Mouse (Mus musculus): Measurements from ENCODE around the gene Cracr2b.
A peak's percentile ranks its signal among the peaks of the same experiment; 100 is the strongest.

The Cracr2b gene

GRCm38 (mm10) chr7:141455610-141456314 lies 5.1 kb upstream of the Cracr2b start:
- peak; percentile 66 for DNase-seq

- no peak for DNase-seq
Measured at GRCm38 (mm10) chr7:141456739-141457138, 4.2 kb upstream of the Cracr2b start.

GRCm38 (mm10) chr7:141457236-141457635 lies 3.7 kb upstream of the Cracr2b start:
- no peak for DNase-seq

- peak; percentile 62 for DNase-seq
Measured at GRCm38 (mm10) chr7:141457986-141458660, 2.8 kb upstream of the Cracr2b start.

- peak; percentile 51 for DNase-seq
Measured at GRCm38 (mm10) chr7:141458661-141459060, 2.2 kb upstream of the Cracr2b start.

GRCm38 (mm10) chr7:141459301-141459711 lies 1.6 kb upstream of the Cracr2b start:
- peak; percentile 83 for DNase-seq

GRCm38 (mm10) chr7:141460001-141460390 lies 898 bp upstream of the Cracr2b start:
- DNase-seq, result no peak

GRCm38 (mm10) chr7:141461521-141462332 lies 833 bp downstream of the Cracr2b start:
- no peak for DNase-seq

GRCm38 (mm10) chr7:141462333-141462821 lies 1.5 kb downstream of the Cracr2b start:
- no peak for DNase-seq

GRCm38 (mm10) chr7:141463824-141464602 lies 3.1 kb downstream of the Cracr2b start:
- no peak for DNase-seq

GRCm38 (mm10) chr7:141464603-141465201 lies 3.8 kb downstream of the Cracr2b start:
- no peak for DNase-seq

GRCm38 (mm10) chr7:141465388-141466044 lies 4.6 kb downstream of the Cracr2b start:
- DNase-seq, result no peak

- DNase-seq, result no peak
Measured at GRCm38 (mm10) chr7:141466045-141466394, 5.1 kb downstream of the Cracr2b start.

- no peak for DNase-seq
Measured at GRCm38 (mm10) chr7:141466607-141467148, 5.8 kb downstream of the Cracr2b start.

- DNase-seq, result peak; percentile 74
Measured at GRCm38 (mm10) chr7:141467230-141468030, 6.5 kb downstream of the Cracr2b start, which contains the start of gene Cd151. TSS of gene Cd151 (plus strand) at chr7:141467392.

- no peak for DNase-seq
Measured at GRCm38 (mm10) chr7:141468164-141468521, 7.2 kb downstream of the Cracr2b start.

GRCm38 (mm10) chr7:141468522-141469211 lies 7.8 kb downstream of the Cracr2b start:
- DNase-seq, result no peak

- DNase-seq, result no peak
Measured at GRCm38 (mm10) chr7:141469352-141469751, 8.5 kb downstream of the Cracr2b start.

GRCm38 (mm10) chr7:141469901-141470636 lies 9.2 kb downstream of the Cracr2b start:
- DNase-seq, result no peak

All from cerebellum, adult 11 months (tissue).